Mouse (Mus musculus): ENCODE results near the gene Ubac2. TPM values are rescaled to one million over a fixed set of nuclear protein-coding genes. Genes with fewer than 3 reads are reported as not detected.

Ubac2 gene
- total and polyA plus RNA-seq, 3 experiments: 32.8 to 40.1 (median 35.5) TPM

- peaks cover 3% of the 10 kb centered on the region for H3K79me2 ChIP-seq (replicated peaks; ENCODE audit: control insufficient read depth, extremely low read depth, insufficient read depth, poor library complexity, severe bottlenecking)
- DNase-seq (ENCODE audit: extremely low read depth): no peak
- H3K9me3 ChIP-seq (replicated peaks; ENCODE audit: low read length): no peaks in the 10 kb centered on the region
- no peak overlapping the region for H3K27ac ChIP-seq (ENCODE audit: insufficient read depth, low read depth)
- H3K36me3 ChIP-seq (replicated peaks in 1 of 2; ENCODE audit: control insufficient read depth in 1 of 2, insufficient read depth in 1 of 2, low read length in 1 of 2): peaks cover 0 to 13% of the 10 kb centered on the region in 2 experiments
- peaks cover 31 to 67% of the 10 kb centered on the region in 2 experiments for H3K4me1 ChIP-seq (ENCODE audit: control insufficient read depth in 1 of 2, insufficient read depth in 2 of 2)
- H3K4me3 ChIP-seq (replicated peaks in 1 of 3; ENCODE audit: low read depth in 2 of 3, low read length in 2 of 3, poor library complexity in 1 of 3): peak overlapping the region; percentile 13 to 70 (median 51)
- no peak overlapping the region for H3K4me2 ChIP-seq (ENCODE audit: insufficient read depth, low read depth, poor library complexity, severe bottlenecking)
- H3K9ac ChIP-seq (ENCODE audit: insufficient read depth, low read depth): no peak overlapping the region
- no peaks in the 10 kb centered on the region for H3K27me3 ChIP-seq (replicated peaks)
- no peak for TF ChIP-seq ETS1 (conservative IDR thresholded peaks at IDR 0.05; ENCODE audit: low read depth, low read length)
- no peak for TF ChIP-seq UBTF (IDR thresholded peaks at IDR 0.05; ENCODE audit: low read depth, low read length)
- TF ChIP-seq MAFK (IDR thresholded peaks at IDR 0.05; ENCODE audit: insufficient replicate concordance, low read length): no peak
- TF ChIP-seq PAX5 (IDR thresholded peaks at IDR 0.05; ENCODE audit: low read length): no peak
- TF ChIP-seq CHD2 (IDR thresholded peaks at IDR 0.05; ENCODE audit: low read length): no peak
- TF ChIP-seq MAZ (IDR thresholded peaks at IDR 0.05; ENCODE audit: low read depth, low read length): no peak
- no peak for TF ChIP-seq TBP (conservative IDR thresholded peaks at IDR 0.05; ENCODE audit: low read depth, low read length)
- no peak for TF ChIP-seq ELF1 (IDR thresholded peaks at IDR 0.05; ENCODE audit: low read depth, low read length)
- TF ChIP-seq POLR2A (IDR thresholded peaks at IDR 0.05; ENCODE audit: low read depth, low read length): no peak
- TF ChIP-seq MAX (IDR thresholded peaks at IDR 0.05; ENCODE audit: low read length): no peak
- TF ChIP-seq BHLHE40 (IDR thresholded peaks at IDR 0.05; ENCODE audit: low read depth, low read length): no peak
- no peak for TF ChIP-seq HCFC1 (IDR thresholded peaks at IDR 0.05; ENCODE audit: low read depth, low read length)
- TF ChIP-seq GABPA (IDR thresholded peaks at IDR 0.05; ENCODE audit: insufficient replicate concordance, low read depth, low read length): no peak
- no peak for TF ChIP-seq IRF4 (IDR thresholded peaks at IDR 0.05; ENCODE audit: low read depth, low read length)
- no peak for TF ChIP-seq USF2 (conservative IDR thresholded peaks at IDR 0.05; ENCODE audit: low read depth, low read length)
- no peak for TF ChIP-seq E2F4 (IDR thresholded peaks at IDR 0.05; ENCODE audit: insufficient replicate concordance, low read depth, low read length)
- TF ChIP-seq USF1 (IDR thresholded peaks at IDR 0.05; ENCODE audit: low read depth, low read length): no peak
- dilution Hi-C loops (cut with MboI; ENCODE audit: extremely low pct_ligation_motif_present, extremely low pct_unique_long_range_greater_than_20kb, low sequenced_read_pairs) (no loop called here), in situ Hi-C loops (cut with MboI; ENCODE audit: low pct_ligation_motif_present, low pct_unique_long_range_greater_than_20kb, low sequenced_read_pairs) (no loop called here)
Measured at GRCm38 (mm10) chr14:121963251-121963941, 85.0 kb downstream of the Ubac2 start.

GRCm38 (mm10) chr14:121963942-121964335 lies 85.5 kb downstream of the Ubac2 start:
- no peak overlapping the region for H3K27ac ChIP-seq (ENCODE audit: insufficient read depth, low read depth)
- TF ChIP-seq USF1 (IDR thresholded peaks at IDR 0.05; ENCODE audit: low read depth, low read length): no peak
- no peak for TF ChIP-seq USF2 (conservative IDR thresholded peaks at IDR 0.05; ENCODE audit: low read depth, low read length)
- no peak for TF ChIP-seq TCF12 (IDR thresholded peaks at IDR 0.05; ENCODE audit: low read depth, low read length)
- TF ChIP-seq SIN3A (IDR thresholded peaks at IDR 0.05; ENCODE audit: low read length): no peak
- no peak for TF ChIP-seq NRF1 (IDR thresholded peaks at IDR 0.05; ENCODE audit: low read depth, low read length)
- no peak for TF ChIP-seq PAX5 (IDR thresholded peaks at IDR 0.05; ENCODE audit: low read length)
- TF ChIP-seq RCOR1 (conservative IDR thresholded peaks at IDR 0.05; ENCODE audit: low read depth, low read length): no peak
- no peak for TF ChIP-seq ZMIZ1 (IDR thresholded peaks at IDR 0.05; ENCODE audit: low read depth, low read length)
- TF ChIP-seq MXI1 (IDR thresholded peaks at IDR 0.05; ENCODE audit: low read depth, low read length): no peak
- TF ChIP-seq CHD1 (IDR thresholded peaks at IDR 0.05; ENCODE audit: low read depth, low read length): no peak
- TF ChIP-seq ZC3H11A (IDR thresholded peaks at IDR 0.05; ENCODE audit: low read depth, low read length): no peak
- no peak for TF ChIP-seq SMC3 (IDR thresholded peaks at IDR 0.05; ENCODE audit: low read depth, low read length)
- no peak for TF ChIP-seq IRF4 (IDR thresholded peaks at IDR 0.05; ENCODE audit: low read depth, low read length)
- TF ChIP-seq ETS1 (conservative IDR thresholded peaks at IDR 0.05; ENCODE audit: low read depth, low read length): no peak
- no peak for TF ChIP-seq ZKSCAN1 (IDR thresholded peaks at IDR 0.05; ENCODE audit: borderline replicate concordance, low read depth, low read length)
- no peak for TF ChIP-seq MEF2A (IDR thresholded peaks at IDR 0.05; ENCODE audit: borderline replicate concordance, low read depth, low read length)
- no peak for TF ChIP-seq JUND (conservative IDR thresholded peaks at IDR 0.05; ENCODE audit: low read depth, low read length)
- TF ChIP-seq BHLHE40 (IDR thresholded peaks at IDR 0.05; ENCODE audit: low read depth, low read length): no peak
- H3K36me3 ChIP-seq (replicated peaks in 1 of 2; ENCODE audit: control insufficient read depth in 1 of 2, insufficient read depth in 1 of 2, low read length in 1 of 2): peaks cover 0 to 12% of the 10 kb centered on the region in 2 experiments
- H3K9ac ChIP-seq (ENCODE audit: insufficient read depth, low read depth): no peak overlapping the region
- H3K27me3 ChIP-seq (replicated peaks): no peaks in the 10 kb centered on the region
- dilution Hi-C loops (cut with MboI; ENCODE audit: extremely low pct_ligation_motif_present, extremely low pct_unique_long_range_greater_than_20kb, low sequenced_read_pairs): no loop called here
- peaks cover 26 to 62% of the 10 kb centered on the region in 2 experiments for H3K4me1 ChIP-seq (ENCODE audit: control insufficient read depth in 1 of 2, insufficient read depth in 2 of 2)
- H3K4me2 ChIP-seq (ENCODE audit: insufficient read depth, low read depth, poor library complexity, severe bottlenecking): no peak overlapping the region
- in situ Hi-C loops (cut with MboI; ENCODE audit: low pct_ligation_motif_present, low pct_unique_long_range_greater_than_20kb, low sequenced_read_pairs): no loop called here
- peaks cover 3% of the 10 kb centered on the region for H3K79me2 ChIP-seq (replicated peaks; ENCODE audit: control insufficient read depth, extremely low read depth, insufficient read depth, poor library complexity, severe bottlenecking)
- no peak for DNase-seq (ENCODE audit: extremely low read depth)
- H3K9me3 ChIP-seq (replicated peaks; ENCODE audit: low read length): no peaks in the 10 kb centered on the region
- H3K4me3 ChIP-seq (replicated peaks in 1 of 3; ENCODE audit: low read depth in 2 of 3, low read length in 2 of 3, poor library complexity in 1 of 3): peak overlapping the region; percentile 0 to 70 (median 51)

Measured in CH12.LX (cell line).